Mouse (Mus musculus) thymus, adult 2 months (tissue): ENCODE measurements around the gene Stk33.

Experiments used
- CTCF ChIP-seq: fragments of 200-500 bp; IDR thresholded peaks from 2 replicates; pipeline ENCODE4 v1.5.1; 2012; ENCODE audit warnings: mild to moderate bottlenecking, control low read depth, low read length, moderate library complexity, borderline replicate concordance; ENCODE audit not compliant: control insufficient read depth, poor library complexity, insufficient read depth; ENCODE audit errors: extremely low read depth
- POLR2A ChIP-seq: fragments of 200-500 bp; IDR thresholded peaks from 2 replicates; pipeline ENCODE4 v1.6.1; 2012; ENCODE audit warnings: mild to moderate bottlenecking, low read length, control low read depth, moderate library complexity; ENCODE audit not compliant: control insufficient read depth, poor library complexity, insufficient read depth; ENCODE audit errors: extremely low read depth

DNA sequence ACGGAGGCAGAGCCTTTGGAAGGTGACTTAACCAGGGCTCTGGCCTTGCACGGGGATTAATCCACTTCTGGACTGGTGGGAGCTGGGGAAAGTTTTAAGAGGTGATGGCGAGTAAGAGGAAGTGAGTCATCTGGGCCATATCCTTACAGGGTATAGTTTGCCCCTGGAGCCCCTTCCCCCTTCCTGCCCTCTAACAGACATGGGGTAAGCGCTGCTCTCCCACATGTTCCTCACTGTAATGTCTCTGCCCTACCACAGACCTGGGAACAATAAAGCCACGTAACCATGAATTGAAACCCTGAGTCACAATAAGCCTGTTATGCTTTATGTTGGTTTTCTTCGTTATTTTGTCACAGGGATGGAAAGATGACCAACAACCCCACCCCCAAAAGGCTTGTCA, 17.7 kb upstream of the Stk33 start:
- TF ChIP-seq CTCF (no peak), POLR2A (no peak)
